Mouse (Mus musculus): ENCODE results near the gene Prdm9.

DNA sequence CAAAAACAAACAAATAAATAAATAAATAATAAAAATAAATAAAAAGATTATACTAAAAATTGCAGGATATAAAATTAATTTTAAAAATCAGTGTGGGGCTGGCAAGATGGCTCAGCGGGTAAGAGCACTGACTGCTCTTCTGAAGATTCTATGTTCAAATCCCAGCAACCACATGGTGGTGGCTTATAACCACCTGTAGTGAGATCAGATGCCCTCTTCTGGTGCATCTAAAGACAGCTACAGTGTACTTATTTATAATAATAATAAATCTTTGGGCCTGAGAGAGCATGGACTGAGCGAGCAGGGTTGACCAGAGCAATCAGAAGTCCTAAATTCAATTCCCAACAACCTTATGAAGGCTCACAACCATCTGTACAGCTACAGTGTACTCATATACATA is 4.2 kb downstream of the Prdm9 start:
- no peak for TF ChIP-seq CTCF (IDR thresholded peaks at IDR 0.05; ENCODE audit: low read depth, low read length)
- TF ChIP-seq POLR2A (IDR thresholded peaks at IDR 0.05; ENCODE audit: insufficient read depth, low read length), result no peak

Measured in ES-Bruce4 (cell line).